Mouse (Mus musculus) heart, adult 9 months (tissue): ENCODE measurements at regions not wholly inside any gene's neighbourhood (a gene's known extent, or its start where the extent isn't known, plus 50 kb on each side); places are given as distances from the start of the nearest gene placed in this dataset.
"Not testable (repeated sequence)": the region's sequence is repeated elsewhere in the genome, so short reads cannot be mapped to it uniquely, and the experiment has no call there.

Experiments
- DNase-seq, 2 experiments: peaks; one replicate each; pipeline ENCODE4 v3.0.0; 2022; ENCODE audit warnings: low spot score in 2 of 2

DNA sequence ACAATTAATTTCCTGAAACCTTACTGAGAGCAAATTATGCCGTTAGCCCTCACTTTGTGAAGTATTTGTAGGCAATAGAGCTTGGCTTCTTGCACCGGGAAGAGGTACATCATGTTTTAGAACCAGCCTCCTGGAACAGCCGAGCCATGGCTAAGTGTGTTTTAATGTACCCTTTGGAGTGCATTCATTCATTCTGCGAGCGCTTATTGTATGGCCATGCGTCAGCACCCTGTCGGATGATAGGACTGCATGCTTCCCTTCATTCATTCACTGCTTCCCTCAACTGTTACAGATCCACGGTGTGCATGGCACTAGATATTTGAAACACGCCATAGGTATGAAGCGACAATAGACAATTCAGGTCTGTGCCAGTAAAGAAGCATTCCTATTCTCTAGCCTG, 409.4 kb upstream of the Ercc4 start:
- no peak for DNase-seq

DNA sequence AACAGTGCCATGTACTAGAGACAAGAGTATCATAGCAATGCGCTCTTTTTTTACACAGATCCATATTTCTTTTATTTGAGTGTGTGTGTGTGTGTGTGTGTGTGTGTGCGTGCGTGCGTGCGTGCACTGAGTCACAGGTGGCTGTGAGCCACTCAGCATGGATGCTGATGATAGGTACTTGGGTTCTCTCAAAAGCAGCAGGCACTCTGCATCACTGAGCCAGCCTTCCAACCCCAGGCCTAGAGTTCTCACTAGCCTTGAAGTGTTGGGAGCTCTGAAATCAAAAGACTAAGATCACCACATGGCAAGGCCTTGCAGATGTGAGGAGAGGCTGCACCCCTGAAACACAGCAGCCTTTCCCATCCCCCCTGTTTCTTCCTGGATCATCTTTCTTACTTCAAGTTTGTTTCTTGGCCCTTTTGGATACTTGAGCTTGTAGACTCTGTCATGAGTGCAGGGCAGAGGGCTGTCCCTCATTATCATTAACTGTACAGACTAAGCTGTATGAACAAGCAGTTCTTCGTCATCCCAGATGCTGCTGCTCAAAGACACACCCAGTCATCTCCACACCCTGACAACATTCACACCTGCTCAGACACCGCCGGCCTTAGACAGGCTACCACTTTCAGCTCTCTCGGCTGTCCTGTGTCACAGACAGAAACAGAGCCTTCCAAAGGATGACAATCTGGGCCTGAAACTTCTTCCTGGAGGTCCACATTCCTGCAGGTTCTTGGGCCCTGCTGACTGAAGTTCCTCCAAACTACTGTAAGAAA, 405.5 kb upstream of the Ercc4 start:
- no peak for DNase-seq

DNA sequence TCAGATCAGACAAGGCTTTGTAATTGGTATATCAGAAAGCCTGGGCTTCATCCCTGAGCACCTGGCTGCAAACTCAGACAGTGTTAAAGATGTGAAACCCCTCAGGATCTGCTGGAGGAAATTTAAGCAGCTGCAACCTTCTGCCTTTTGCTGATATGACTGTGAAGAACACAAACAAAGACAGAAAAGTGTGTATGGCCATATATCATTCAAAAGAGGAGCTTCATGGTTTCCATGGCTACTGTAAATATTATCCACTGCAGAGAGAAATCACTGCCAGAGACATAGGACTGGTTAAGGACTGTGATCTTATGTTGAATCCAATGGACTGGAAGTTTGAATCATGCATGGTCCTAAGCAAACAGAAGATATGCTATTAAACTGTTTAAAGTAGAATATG, 402.6 kb upstream of the Ercc4 start:
- DNase-seq, result no peak

DNA sequence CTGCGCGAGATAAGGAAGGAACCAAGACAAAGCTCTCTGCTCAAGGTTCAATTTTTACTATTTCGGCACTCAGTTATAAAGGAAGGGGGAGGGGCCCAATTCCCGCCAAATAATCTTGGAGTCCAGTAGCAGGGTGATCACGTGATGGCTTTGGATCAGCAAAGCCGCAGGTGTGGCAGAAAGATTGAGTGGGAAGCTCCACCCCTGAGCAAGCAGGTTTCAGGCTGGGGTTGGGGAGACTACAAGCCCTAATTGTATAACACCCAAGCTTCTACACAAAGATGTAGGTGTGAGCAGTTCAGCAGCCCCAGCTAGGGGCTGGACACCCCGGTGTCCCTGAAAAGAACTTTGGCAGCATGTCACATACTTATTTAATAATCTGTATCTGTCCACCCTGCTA, 388.1 kb upstream of the Ercc4 start:
- not testable (repeated sequence) for DNase-seq

DNA sequence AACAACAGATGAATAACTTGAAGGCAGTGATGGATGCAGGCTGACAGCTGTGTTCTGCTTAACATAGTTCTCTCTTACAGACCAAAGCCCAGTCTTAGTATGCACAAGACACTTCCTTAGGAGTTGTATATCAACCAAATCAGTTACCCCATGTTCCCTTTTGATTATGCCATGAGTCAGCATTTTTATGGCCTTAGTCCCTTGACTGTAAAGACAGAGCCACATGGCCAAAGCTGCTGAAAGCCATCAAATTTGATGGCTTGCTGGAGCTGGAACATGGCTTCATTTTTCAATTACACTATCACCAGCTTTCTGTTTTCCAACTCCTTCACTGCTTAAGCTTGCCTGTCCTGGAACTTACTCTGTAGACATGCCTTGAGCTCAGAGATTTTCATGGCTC, 383.4 kb upstream of the Ercc4 start:
- no peak for DNase-seq

DNA sequence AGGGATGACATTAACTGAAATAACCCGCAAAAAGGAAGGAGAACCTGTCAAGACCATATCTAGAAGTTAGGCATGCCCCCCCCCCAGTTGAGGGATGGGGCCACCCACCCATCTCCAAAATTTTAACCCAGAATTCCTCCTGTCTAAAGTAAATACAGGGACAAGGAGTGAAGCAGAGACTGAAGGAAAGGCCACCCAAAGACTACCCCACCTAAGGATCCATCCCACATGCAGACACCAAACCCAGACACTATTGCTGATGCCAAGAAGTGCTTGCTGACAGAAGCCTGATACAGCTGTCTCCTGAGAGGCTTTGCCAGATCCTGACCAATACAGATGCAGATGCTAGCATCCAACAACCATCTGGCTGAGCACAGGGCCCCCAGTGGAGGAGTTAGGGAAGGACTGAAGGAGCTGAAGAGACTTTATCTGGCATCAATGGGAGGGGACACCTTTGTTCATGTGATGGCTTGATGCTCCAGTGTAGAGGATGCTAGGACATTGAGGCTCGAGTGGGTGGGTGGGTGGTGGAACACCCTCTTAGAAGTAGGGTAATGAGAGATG, 379.2 kb upstream of the Ercc4 start:
- DNase-seq, result not testable (repeated sequence)

DNA sequence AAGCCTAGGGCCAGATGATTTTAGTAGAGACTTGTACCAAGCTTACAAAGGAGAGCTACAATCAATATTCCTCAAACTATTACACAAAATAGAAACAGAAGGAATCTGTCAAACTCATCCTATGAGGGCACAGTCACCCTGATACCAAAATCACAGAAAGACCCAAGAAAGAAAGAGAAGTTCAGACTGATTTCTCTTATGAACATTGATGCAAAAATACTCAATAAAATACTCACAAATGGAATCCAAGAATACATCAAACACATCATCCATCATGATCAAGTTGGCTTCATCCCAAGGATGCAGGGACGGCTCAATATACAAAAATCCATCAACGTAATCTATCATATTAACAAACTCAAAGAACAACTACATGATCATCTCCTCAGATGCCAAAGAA, 377.9 kb upstream of the Ercc4 start:
- no peak for DNase-seq

DNA sequence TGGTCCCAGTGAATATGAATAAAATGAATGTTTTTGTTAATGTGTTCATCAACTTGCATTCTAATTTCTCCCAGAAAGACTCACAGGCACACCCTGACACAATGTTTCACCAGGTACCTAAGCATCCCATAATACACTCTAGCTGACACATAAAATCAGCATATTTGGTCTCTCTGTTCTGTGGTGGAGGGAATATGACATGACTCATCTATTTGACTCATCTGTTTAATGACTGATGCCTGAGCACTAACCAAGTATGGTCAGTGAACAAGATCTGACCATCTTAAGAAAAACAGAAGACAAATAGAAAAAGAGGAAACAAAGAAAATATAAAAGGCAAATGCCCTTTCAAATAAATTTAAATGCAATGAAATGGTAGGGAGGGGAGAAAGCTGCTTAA, 367.0 kb upstream of the Ercc4 start:
- DNase-seq, result no peak

DNA sequence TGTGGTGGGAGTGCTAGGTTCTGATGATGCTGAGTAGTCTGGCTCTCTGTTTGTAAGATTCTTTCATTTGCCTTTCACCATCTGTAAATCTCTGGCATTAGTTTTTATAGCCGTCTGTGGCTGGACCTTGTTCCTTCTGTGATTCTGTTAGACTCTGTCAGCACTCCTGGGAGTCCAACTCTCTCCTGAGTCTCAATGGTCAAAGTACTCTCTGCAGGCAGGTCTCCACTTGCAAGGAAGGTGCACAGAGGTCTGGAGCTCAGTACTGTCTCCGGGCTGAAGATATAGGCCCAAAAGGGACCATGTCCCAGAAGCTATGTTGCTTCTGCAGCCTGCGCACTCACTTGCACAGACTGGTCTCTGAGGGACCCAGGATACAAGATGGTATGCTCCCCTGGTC, 356.3 kb upstream of the Ercc4 start:
- no peak for DNase-seq

DNA sequence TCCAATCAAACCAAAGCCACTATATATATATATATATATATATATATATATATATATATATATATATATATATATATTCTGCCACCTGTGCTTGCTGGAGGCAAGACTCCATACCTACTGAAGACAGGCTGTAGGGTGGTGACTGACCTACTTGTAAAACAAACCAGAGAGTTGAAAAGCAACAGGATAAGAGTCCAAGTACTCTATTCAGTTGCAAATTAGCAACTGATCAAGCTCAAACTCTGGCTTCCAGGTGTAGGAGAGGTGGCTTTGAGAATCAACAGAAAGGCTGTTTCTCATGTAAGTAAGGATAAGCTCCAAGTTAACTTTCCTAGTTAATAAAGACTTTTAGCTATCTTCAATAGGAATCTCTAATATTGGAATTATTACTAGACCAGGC, 355.1 kb upstream of the Ercc4 start:
- no peak for DNase-seq

DNA sequence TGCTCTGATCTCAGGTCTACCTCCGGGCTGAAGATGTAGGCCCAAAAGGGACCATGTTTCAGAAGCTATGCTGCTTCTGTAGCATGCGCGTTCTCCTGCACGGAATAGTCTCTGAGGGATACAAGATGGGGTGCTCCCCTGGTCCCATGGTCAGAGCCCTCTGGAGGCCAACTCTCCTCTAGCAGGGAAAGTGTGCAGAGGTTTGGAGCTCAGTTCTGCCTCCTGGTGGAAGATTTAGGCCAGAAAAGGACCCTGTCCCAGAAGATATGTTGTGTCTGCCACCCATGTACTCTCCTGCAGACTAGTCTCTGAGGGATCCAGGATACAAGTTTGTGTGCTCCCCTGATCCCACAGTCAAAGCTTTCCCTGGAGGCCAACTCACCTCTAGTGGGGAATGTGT, 350.9 kb upstream of the Ercc4 start:
- no peak for DNase-seq

DNA sequence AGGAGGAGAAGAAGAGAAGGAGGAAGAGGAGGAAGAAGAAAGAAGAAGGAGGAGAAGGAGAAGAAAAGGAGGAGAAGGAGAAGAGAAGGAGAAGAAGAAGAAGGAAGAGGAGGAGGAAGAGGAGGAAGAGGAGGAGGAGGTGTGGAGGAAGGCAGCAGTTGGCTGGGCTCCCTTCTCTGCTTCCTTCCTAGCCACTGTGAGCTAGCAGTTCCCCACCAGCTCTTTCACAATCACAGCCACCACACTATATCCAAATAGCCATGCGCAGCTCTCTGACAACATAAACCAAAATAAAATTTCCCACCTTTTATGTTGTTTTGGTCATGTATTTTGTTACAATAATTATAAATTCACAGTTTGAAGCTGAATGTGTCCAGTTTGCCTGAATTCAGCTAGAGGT, 345.3 kb upstream of the Ercc4 start:
- DNase-seq, result no peak

DNA sequence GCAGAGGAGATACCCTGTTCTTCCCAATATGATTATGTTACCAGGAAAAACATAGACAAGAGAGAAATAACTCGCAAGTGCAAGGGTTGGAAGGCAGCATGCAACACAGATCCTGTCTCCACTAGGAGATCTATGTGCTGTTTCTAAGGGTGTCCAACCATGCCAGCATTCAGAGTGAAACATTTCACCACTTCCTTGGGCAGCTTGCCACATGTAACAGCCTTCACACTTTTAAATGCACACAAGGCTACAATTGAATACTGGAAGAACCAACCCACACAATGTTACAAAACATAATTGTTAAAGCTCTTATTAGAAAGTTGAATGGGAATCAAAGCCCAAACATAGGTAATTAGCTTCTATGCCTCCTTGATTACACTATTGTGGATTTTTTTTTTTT, 344.9 kb upstream of the Ercc4 start:
- no peak for DNase-seq

DNA sequence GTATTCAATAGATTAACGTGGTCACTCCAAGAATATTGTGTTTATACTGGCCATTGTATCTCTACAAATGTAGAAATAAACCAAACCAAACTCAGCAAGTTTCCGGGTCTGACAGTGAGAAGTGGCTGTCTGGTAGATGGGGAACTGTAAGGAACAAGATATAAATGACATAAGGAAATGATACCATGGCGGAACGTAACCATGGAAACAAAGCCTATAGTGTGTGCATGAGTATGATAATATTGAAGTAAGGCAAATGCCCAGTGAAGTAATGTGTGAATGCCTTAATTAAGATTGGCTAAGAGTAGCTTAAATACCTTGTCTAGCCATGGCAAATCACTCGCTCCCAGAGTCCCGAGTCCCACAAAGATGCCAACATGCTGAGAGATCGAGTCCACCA, 342.6 kb upstream of the Ercc4 start:
- no peak for DNase-seq

DNA sequence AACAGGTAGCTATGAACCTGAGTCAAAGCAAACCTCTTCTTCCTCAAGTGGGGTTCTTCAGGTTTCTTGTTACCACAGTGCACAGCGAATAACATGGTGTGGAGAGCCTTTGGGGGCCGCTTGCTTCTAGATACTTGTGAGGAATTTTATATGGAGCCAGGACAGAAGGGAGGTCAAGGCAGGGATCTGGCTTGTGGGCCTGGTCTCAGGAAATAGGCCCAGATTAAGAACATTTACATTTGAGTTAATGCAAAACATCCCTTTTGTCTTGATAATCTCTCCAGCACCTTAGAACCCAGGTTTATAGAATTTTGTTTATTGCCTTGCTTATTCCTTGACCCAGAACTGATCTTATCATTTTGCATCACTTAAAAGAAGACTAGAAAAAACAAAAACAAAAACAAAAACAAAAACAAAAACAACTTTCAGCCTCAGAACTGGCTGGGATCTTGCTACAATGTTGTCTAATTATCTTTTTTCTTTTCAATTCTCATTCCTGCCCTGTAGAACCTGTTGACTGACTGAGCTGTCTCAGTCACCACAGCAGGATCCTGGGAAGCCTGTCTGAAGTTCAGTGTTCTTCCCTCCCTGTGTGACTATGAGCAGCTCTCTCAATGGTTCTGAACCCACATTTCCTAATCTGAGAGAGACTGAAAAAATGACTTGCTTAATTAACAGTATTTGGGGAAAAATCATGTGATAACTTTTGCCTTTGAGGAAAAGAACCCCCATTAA, 341.2 kb upstream of the Ercc4 start:
- DNase-seq, result no peak

DNA sequence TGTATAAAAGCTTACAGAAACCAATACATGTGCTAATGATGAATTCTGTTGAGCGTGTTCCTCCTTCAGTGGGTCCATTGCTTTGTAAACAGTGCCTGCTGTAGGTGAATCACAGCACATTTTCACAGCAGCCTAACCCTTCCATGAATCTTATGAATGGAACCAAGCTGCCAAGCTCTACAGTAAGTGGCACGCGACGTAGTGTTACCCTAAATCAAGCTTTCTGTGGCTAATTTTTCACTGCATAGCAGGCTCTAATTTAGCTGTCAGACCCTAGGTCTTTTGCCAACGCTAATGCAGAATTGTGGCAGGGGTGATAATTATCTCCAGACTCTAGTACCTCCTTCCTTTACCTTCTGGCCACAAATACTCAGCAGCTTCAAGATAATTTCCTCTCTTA, 339.0 kb upstream of the Ercc4 start:
- DNase-seq, result no peak

DNA sequence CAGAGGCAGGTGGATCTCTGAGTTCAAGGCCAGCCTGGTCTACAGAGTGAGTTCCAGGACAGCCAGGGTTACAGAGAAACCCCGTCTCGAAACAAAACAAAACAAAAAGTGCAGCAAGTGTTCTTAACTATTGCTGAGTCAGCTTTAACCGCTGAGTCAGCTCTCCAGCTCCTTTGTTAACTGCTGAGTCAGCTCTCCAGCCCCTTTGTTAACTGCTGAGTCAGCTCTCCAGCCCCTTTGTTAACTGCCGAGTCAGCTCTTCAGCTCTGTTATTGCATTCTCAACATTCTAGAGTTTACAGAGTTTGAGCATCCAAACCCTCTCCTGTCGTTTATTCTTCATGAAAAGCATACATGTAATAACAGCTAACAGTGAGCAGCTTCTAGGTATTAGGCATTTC, 336.9 kb upstream of the Ercc4 start:
- DNase-seq, result no peak

DNA sequence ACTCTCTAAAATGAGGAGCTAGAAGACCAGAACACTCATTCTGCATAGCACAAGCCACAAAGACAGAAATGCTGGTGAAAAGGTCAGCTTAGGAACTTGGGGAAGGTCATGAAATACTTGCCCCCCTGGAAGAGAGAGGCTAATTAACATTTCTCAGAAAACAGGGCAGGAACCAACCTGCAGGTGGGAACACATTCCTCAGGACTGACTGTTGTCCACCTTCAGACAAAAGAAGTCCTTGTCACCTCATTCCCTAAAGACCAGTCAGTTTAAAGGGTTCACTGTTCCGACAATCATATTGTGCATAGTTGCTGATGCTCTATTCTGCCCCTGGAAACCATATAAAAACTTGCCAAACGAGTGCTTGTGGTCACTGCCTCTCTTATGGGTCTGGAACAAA, 333.6 kb upstream of the Ercc4 start:
- no peak for DNase-seq

DNA sequence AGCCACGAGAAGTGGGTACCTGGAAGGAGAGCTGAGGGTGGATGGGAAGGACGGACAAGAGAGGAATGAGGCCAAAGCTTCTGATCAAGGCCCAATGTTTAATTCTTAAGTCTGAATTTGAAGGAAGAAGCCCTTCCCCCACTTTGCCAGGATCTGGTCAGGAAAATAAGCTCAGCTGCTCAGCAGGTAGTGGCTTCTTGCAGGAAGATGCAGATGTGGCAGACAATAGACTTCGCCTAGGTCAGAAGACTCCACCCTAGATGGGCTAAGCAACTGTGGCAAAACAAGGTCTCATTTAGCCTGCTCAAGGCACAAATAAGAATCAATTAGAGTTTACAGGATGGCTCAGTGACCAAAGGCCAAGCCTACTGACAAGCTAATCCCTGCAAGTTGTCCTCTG, 330.4 kb upstream of the Ercc4 start:
- no peak for DNase-seq

DNA sequence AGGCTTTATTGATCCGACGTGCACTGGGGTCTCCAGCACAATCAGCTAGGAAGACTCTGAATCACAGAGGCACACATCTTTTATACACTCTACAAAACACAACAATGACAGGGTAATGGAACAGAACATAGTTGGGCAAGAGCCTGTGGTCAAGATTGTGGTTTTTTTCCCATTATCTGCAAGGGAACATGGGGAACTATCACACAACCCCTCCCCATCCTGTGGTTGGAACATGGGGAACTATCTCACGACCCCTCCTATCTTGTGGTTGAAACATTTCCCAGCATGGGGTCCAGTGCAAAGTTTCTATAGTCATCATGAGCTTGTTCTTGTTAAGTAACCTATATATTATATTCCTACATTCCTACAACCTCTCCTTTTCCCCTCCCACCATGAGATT, 328.8 kb upstream of the Ercc4 start:
- DNase-seq, result no peak

DNA sequence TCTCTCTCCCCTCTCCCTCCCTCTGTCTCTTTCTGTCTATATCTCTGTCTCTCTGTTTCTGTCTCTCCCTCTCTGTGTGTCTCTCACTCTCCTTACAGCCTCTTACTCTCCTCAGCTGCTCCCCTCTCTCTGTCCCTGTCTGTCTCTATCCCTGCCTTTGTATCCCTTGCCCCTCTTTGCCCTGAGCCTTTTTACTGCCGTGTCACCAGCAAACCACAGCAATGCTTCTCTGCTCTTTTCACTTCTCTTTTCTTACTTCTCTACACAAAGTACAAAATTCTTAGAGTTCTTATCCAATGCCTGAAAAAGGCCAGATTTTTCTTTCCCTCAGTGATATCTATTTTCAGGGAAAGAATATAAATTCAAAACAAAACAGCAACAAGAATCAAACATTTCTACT, 323.7 kb upstream of the Ercc4 start:
- no peak for DNase-seq

DNA sequence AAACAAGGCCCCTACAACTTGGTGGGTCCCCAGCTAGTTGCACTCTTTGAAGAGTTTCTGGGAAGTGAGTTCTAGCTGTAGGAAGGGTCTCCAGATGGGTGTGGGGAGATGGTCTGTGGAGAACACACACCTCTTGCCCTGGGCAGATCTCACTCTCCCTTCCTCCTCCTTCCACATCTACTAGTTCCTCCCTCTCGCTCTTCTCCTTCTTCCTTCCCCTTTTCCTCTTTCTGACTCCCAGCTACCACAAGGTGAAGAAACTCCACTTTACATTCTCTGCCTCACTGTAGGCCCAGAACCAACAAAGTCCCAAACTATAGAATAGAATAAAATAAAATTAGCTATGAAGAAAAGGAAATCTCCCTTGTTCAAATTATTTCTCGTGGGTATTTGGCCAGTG, 311.0 kb upstream of the Ercc4 start:
- no peak for DNase-seq

DNA sequence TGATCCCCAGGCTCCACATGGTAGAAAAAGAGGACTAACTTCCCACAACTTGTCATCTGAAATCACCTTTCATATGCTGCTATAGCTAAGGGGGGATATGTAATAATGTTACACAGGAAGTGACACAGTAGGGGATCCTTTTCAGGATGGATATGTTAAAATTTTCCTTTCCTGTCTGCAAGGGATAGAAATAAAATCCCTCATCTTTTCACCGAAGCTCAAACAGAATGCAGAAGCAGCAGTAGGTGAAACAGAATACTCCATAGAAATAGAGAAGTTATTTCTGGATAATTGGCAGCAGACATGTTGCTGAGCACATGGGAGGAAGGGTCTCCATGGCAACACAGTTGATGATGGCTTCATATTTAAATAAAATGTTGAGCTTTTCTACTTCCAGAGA, 309.3 kb upstream of the Ercc4 start:
- no peak for DNase-seq
